Comparison of ENCODE assay signal across 10 mouse cellular contexts in genomic region chr11:64800246-64801121, GRCm38 (mm10).
DNase-seq lines count a peak whose midpoint lies in the region; ATAC-seq and TF ChIP-seq lines count a peak whose summit lies in the region.
"Had no signal": no experiment of that assay in that cellular context is flagged by ENCODE, and none has a peak within 500 bp of the region (broad histone marks: within the 10 kb centered on the region; RNA-seq: fewer than 3 reads in every experiment).

No protein-coding gene starts in this region.

- peak; percentile 61; the same call in 1 of the 2 replicates for ATAC-seq in limb, embryonic 12.5 days (ENCODE audit: insufficient number of reproducible peaks, insufficient read depth, low FRiP score, low TSS enrichment, low read depth)
- no peak; the same call in 1 of the 2 replicates for ATAC-seq in granulocyte monocyte progenitor cell, adult 5-6 weeks (replicated peaks; ENCODE audit: poor library complexity, severe bottlenecking)

- no peaks in the 10 kb centered on the region for H3K9me3 ChIP-seq in limb, embryonic 12.5 days
- H3K9me3 ChIP-seq: heart, embryonic 15.5 days had no signal

- no peaks in the 10 kb centered on the region for H3K36me3 ChIP-seq in limb, embryonic 12.5 days
- H3K36me3 ChIP-seq: heart, embryonic 15.5 days had no signal

- 11% methylated on average over 21 of the region's 21 CpGs for WGBS in limb, embryonic 12.5 days

- no peak for TF ChIP-seq POLR2A in brain, embryonic 14.5 days (IDR thresholded peaks at IDR 0.05; ENCODE audit: borderline replicate concordance, extremely low read depth, insufficient read depth, insufficient read length, poor library complexity, severe bottlenecking)

- no peak for TF ChIP-seq CTCF in brain, embryonic 14.5 days (IDR thresholded peaks at IDR 0.05; ENCODE audit: borderline replicate concordance, extremely low read depth, insufficient read depth, insufficient read length)

- DNase-seq in brain, embryonic 14.5 days (ENCODE audit: low read depth), result peak; percentile 48
- peak; percentile 59 for DNase-seq in embryo, embryonic 11.5 days (ENCODE audit: low read depth, low spot score)
- peak; percentile 6 for DNase-seq in naive thymus-derived CD4-positive, alpha-beta T cell, adult 2 months (ENCODE audit: low read depth)
- no peak for DNase-seq in heart, postnatal 10 days
- no peak for DNase-seq in ovary, postnatal 10 days (ENCODE audit: low spot score)
- DNase-seq in right cerebral cortex, postnatal 36 days (ENCODE audit: low spot score in 2 of 2), result no peak

- H3K4me2 ChIP-seq in limb, embryonic 12.5 days, result peak overlapping the region; percentile 55
- H3K4me2 ChIP-seq: heart, embryonic 15.5 days had no signal

- peaks cover 18% of the 10 kb centered on the region; the same call in 1 of the 2 replicates for H3K27me3 ChIP-seq in limb, embryonic 12.5 days
- H3K27me3 ChIP-seq: heart, embryonic 15.5 days had no signal

- H3K4me1 ChIP-seq in limb, embryonic 12.5 days (replicated peaks), result peaks cover 43% of the 10 kb centered on the region
- H3K4me1 ChIP-seq: heart, embryonic 15.5 days had no signal

- peak overlapping the region; percentile 17; the same call in 1 of the 2 replicates for H3K4me3 ChIP-seq in limb, embryonic 12.5 days (replicated peaks)
- H3K4me3 ChIP-seq: heart, embryonic 15.5 days had no signal

- H3K27ac ChIP-seq in limb, embryonic 12.5 days, result peak overlapping the region; percentile 70
- H3K27ac ChIP-seq: heart, embryonic 15.5 days; macrophage had no signal

- intact Hi-C loops in heart, postnatal 10 days (cut with DNase I), result no loop called here

- no peak overlapping the region for H3K9ac ChIP-seq in limb, embryonic 12.5 days (replicated peaks)
- H3K9ac ChIP-seq: heart, embryonic 15.5 days had no signal

Comparison
In these comparisons a context has a peak if more than half of its experiments do, and no peak if none do; other contexts are left out.
1. DNase-seq: peak in brain, embryonic 14.5 days (single experiment), embryo, embryonic 11.5 days (single experiment) and naive thymus-derived CD4-positive, alpha-beta T cell, adult 2 months (single experiment); none in heart, postnatal 10 days (0 of 2), ovary, postnatal 10 days (single experiment) and right cerebral cortex, postnatal 36 days (0 of 2).